Mouse (Mus musculus): Measurements from ENCODE around the gene Arfip2. TPM values are rescaled to one million over a fixed set of nuclear protein-coding genes. Genes with fewer than 3 reads are reported as not detected.

Arfip2 gene
- polyA plus RNA-seq (2015; fragmentation: Nextera tagmentation; extraction: Ambion mirVana): 75.6 and 81.8 TPM in 2 replicates

DNA sequence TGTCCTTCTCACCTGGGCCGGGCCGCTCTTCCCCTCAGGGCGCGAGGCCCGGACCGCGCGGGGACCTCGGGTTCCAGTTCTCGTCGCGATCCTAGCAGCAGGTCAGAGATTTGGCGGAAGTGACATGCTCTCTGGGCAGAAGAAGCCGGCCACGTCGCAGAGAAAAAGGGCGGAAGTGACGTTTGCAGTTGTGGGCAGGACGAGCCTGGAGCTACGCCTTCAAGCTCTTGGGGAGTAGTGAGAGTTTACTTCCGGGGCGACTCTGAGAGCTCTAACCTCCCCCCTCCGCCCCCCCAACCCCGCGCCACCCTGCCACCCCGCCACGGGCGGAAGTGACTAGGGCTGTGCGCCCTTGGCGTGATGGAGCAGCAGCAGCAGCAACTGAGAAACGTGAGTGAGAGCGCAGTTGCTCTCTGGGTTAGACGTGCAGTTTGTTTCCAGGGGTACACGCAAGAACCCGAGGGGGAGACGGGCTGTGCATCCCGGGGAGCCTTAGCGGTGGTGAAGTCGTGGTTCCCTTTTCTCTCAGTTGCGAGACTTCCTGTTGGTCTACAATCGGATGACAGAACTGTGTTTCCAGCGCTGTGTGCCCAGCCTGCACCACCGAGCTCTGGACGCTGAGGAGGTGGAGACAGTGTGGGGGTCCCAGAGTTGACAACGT is at the start of gene Arfip2, which contains the start of gene Gm45799:
TSS of gene Arfip2 (minus strand) at position 184 of the 661 bp plus-strand sequence.
TSS of gene Gm45799 (plus strand) at position 320 of the 661 bp plus-strand sequence.

DNA sequence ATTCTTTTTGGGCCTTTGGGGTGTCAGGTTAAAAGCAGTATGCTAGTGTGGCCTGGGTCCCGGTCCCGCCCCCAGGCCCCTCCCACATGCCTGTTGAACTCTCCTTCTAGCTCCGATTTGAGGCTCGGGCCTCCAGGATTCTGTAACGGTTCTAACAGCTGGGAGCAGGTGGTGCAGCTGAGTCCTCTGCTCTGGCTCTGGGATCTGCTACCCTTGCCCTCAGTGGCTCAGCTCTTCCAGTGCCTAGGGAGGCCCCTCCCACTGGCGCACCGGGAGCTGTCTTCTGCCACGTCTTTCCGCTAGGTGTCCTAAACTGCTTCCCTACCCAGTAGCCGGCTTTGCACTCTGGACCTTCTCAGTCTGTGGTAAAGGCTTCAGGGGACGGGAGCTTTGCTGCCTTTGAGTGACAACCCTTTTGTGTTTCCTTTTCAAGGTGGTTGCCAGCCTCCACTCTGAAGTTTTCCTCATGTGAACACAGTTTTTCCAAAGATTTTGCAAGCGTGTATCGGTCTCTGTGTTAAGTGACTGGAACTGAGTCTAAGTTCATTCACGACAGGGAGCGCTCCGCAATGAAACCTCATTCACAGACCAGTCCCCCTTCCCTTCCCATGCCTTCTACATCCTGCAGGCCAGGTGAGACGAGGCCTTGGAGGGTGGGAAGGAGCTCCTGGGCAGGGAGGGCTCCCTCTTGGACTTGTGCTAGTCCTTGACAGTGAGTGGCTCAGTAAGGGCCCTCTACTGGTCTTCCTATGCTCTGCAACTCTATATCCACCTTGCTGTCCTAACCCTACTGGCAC is 10.6 kb upstream of the Arfip2 start, which contains the start of gene Dnhd1:
TSS of gene Dnhd1 (plus strand) at position 189 of the 797 bp plus-strand sequence.

DNA sequence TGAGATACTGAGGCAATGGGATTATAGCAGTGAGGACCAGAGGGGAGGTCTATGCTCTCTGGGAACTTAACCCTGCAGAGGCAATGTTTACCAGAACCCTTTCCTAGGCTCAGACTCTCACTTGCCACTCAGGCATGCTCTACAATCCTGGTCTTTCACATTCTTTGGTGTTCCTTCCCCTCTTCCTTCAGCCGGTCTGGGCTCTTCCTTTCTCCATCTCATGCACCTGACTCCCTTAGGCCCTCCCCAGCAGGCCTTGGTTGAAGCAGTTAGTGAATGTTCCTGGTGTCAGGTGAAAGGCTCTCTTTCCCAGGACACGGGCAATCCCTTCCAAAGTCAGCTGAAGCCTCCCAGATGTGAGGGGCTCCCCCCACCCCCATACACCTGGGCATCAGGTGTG is 460 bp downstream of the Arfip2 start, which contains the start of gene Timm10b:
TSS of gene Timm10b (plus strand) at position 301 of the 400 bp plus-strand sequence.

DNA sequence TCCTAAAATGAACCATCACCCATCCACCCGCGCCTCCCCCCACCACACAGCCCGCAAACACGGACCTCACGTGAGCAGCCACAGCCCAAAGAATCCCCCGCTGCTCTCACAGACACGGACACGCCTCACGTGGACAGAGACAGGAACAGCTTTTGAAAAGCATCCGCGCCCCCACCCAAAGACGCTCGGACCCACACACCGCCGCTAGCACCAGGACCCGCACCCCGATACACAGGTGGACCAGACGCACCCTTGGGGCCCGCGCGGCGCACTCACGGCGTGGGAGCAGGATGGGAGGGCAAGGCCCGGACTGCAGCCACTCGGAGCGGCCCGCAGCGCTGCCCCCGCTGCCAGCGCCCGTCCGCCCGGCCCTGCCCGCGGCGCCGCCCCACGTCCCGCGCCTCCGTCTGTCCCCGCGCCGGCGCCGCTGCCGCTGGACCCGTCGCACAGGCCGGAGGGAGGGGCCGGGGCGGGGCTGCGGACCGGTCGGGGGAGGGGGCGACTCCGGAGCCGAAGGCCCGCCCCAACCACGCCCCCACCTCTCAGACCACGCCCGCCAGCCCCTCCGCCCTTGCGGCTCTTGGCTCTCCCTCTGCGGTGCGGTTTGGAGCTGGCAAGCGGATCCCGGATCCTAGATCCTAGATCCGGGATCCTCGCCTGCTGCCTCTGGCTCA is 7.0 kb downstream of the Arfip2 start, which contains the start of gene Trim3:
TSS of gene Trim3 (minus strand) at position 445 of the 674 bp plus-strand sequence.

Other genes starting within 250 kb of the Arfip2 start
- gene Fam160a2, start 240.4 kb downstream of the Arfip2 start, polyA plus RNA-seq (2015; fragmentation: Nextera tagmentation; extraction: Ambion mirVana): 29.2 and 36.0 TPM in 2 replicates
- 0.13 and 0.18 TPM in 2 replicates for gene Cnga4, start 235.8 kb downstream of the Arfip2 start, polyA plus RNA-seq (2015; fragmentation: Nextera tagmentation; extraction: Ambion mirVana)
- 7.7 and 8.3 TPM in 2 replicates for gene Cckbr, start 214.7 kb downstream of the Arfip2 start, polyA plus RNA-seq (2015; fragmentation: Nextera tagmentation; extraction: Ambion mirVana)
- gene Cavin3, start 158.1 kb downstream of the Arfip2 start, polyA plus RNA-seq (2015; fragmentation: Nextera tagmentation; extraction: Ambion mirVana): 51.8 and 63.3 TPM in 2 replicates
- gene Smpd1, start 86.1 kb downstream of the Arfip2 start, polyA plus RNA-seq (2015; fragmentation: Nextera tagmentation; extraction: Ambion mirVana): 97.1 and 101 TPM in 2 replicates
- gene Apbb1, start 58.8 kb downstream of the Arfip2 start, polyA plus RNA-seq (2015; fragmentation: Nextera tagmentation; extraction: Ambion mirVana): 260 and 295 TPM in 2 replicates
- gene Hpx, start 40.3 kb downstream of the Arfip2 start, polyA plus RNA-seq (2015; fragmentation: Nextera tagmentation; extraction: Ambion mirVana): 0.19 TPM in 1 of 2 replicates, not detected in the other
- gene Trim3, start 6.8 kb downstream of the Arfip2 start, polyA plus RNA-seq (2015; fragmentation: Nextera tagmentation; extraction: Ambion mirVana): 95.8 and 110 TPM in 2 replicates
- 229 and 231 TPM in 2 replicates for gene Timm10b, start 360 bp downstream of the Arfip2 start, polyA plus RNA-seq (2015; fragmentation: Nextera tagmentation; extraction: Ambion mirVana)
- gene Gm45799, start 136 bp upstream of the Arfip2 start, polyA plus RNA-seq (2015; fragmentation: Nextera tagmentation; extraction: Ambion mirVana): 18.2 and 25.6 TPM in 2 replicates
- gene Dnhd1, start 10.4 kb upstream of the Arfip2 start, polyA plus RNA-seq (2015; fragmentation: Nextera tagmentation; extraction: Ambion mirVana): 1.5 and 1.7 TPM in 2 replicates
- gene Ilk, start 96.2 kb upstream of the Arfip2 start, polyA plus RNA-seq (2015; fragmentation: Nextera tagmentation; extraction: Ambion mirVana): 181 and 191 TPM in 2 replicates
- 19.3 and 20.0 TPM in 2 replicates for gene Rrp8, start 97.0 kb upstream of the Arfip2 start, polyA plus RNA-seq (2015; fragmentation: Nextera tagmentation; extraction: Ambion mirVana)
- 129 and 156 TPM in 2 replicates for gene Taf10, start 103.9 kb upstream of the Arfip2 start, polyA plus RNA-seq (2015; fragmentation: Nextera tagmentation; extraction: Ambion mirVana)
- 54.2 and 63.4 TPM in 2 replicates for gene Tpp1, start 111.8 kb upstream of the Arfip2 start, polyA plus RNA-seq (2015; fragmentation: Nextera tagmentation; extraction: Ambion mirVana)
- gene Dchs1, start 147.2 kb upstream of the Arfip2 start, polyA plus RNA-seq (2015; fragmentation: Nextera tagmentation; extraction: Ambion mirVana): 5.9 and 7.6 TPM in 2 replicates
- gene Mrpl17, start 170.7 kb upstream of the Arfip2 start, polyA plus RNA-seq (2015; fragmentation: Nextera tagmentation; extraction: Ambion mirVana): 234 and 242 TPM in 2 replicates

Data from neural tube, postnatal 0 days (tissue).